Mouse (Mus musculus): ENCODE data around the gene Igsf8. TPM values are rescaled to one million over a fixed set of nuclear protein-coding genes. Genes with fewer than 3 reads are reported as not detected.

Gene Igsf8
- total RNA-seq, 2 experiments from 2014 or later, result 257 to 260 TPM

- TF ChIP-seq CTCF (IDR thresholded peaks at IDR 0.05), result no peak
- Histone ChIP-seq H3K27ac (peak overlapping the region; percentile 66), H3K4me3 (no peak overlapping the region)
- intact Hi-C loops (cut with DNase I), result no loop called here
- no peak for DNase-seq (ENCODE audit: extremely low spot score in 1 of 2, low spot score in 2 of 2)
These were observed 83.4 kb downstream of the Igsf8 start for GRCm38 (mm10) chr1:172344820-172345219.

- no peak overlapping the region for H3K4me3 ChIP-seq
- intact Hi-C loops (cut with DNase I), result no loop called here
- peak overlapping the region; percentile 73 for H3K27ac ChIP-seq
- peak; percentile 6 for TF ChIP-seq CTCF (IDR thresholded peaks at IDR 0.05)
- no peak for DNase-seq (ENCODE audit: extremely low spot score in 1 of 2, low spot score in 2 of 2)
These were observed 85.3 kb downstream of the Igsf8 start for GRCm38 (mm10) chr1:172346707-172347106.

GRCm38 (mm10) chr1:172347382-172347781 lies 85.9 kb downstream of the Igsf8 start:
- Histone ChIP-seq H3K4me3 (no peak overlapping the region), H3K27ac (peak overlapping the region; percentile 73)
- TF ChIP-seq CTCF (IDR thresholded peaks at IDR 0.05), result no peak
- DNase-seq (ENCODE audit: extremely low spot score in 1 of 2, low spot score in 2 of 2), result no peak
- intact Hi-C loops (cut with DNase I), result no loop called here

GRCm38 (mm10) chr1:172349504-172349903 lies 88.1 kb downstream of the Igsf8 start:
- no peak for TF ChIP-seq CTCF (IDR thresholded peaks at IDR 0.05)
- Histone ChIP-seq H3K27ac (peak overlapping the region; percentile 73), H3K4me3 (no peak overlapping the region)
- DNase-seq (ENCODE audit: extremely low spot score in 1 of 2, low spot score in 2 of 2), result no peak
- intact Hi-C loops (cut with DNase I), result no loop called here

- peak; percentile 47 to 77 for DNase-seq (ENCODE audit: extremely low spot score in 1 of 2, low spot score in 2 of 2)
- no peak overlapping the region for H3K4me3 ChIP-seq
- intact Hi-C loops (cut with DNase I), result no loop called here
- TF ChIP-seq CTCF (IDR thresholded peaks at IDR 0.05), result no peak
- H3K27ac ChIP-seq, result peak overlapping the region; percentile 82
These were observed 88.7 kb downstream of the Igsf8 start for GRCm38 (mm10) chr1:172349916-172350812.

GRCm38 (mm10) chr1:172352001-172352400 lies 90.6 kb downstream of the Igsf8 start:
- no peak for TF ChIP-seq CTCF (IDR thresholded peaks at IDR 0.05)
- intact Hi-C loops (cut with DNase I), result no loop called here
- Histone ChIP-seq H3K4me3 (no peak overlapping the region), H3K27ac (peak overlapping the region; percentile 82)
- DNase-seq (ENCODE audit: extremely low spot score in 1 of 2, low spot score in 2 of 2), result no peak

- intact Hi-C loops (cut with DNase I), result no loop called here
- TF ChIP-seq CTCF (IDR thresholded peaks at IDR 0.05), result no peak
- Histone ChIP-seq H3K27ac (peak overlapping the region; percentile 82), H3K4me3 (no peak overlapping the region)
- no peak for DNase-seq (ENCODE audit: extremely low spot score in 1 of 2, low spot score in 2 of 2)
These were observed 91.0 kb downstream of the Igsf8 start for GRCm38 (mm10) chr1:172352453-172352852.

- intact Hi-C loops (cut with DNase I), result loop anchor here (5.0 kb wide), 1 partner anchor 308 kb away; no protein-coding TSS in a partner anchor
- no peak for DNase-seq (ENCODE audit: extremely low spot score in 1 of 2, low spot score in 2 of 2)
- H3K4me3 ChIP-seq, result no peak overlapping the region
These were observed 93.9 kb downstream of the Igsf8 start for GRCm38 (mm10) chr1:172355336-172355735.

GRCm38 (mm10) chr1:172357550-172357949 lies 96.1 kb downstream of the Igsf8 start:
- H3K27ac ChIP-seq, result peak overlapping the region; percentile 20
- DNase-seq (ENCODE audit: extremely low spot score in 1 of 2, low spot score in 2 of 2), result peak; percentile 63 to 69
- intact Hi-C loops (cut with DNase I), result loop anchor here (5.0 kb wide), 1 partner anchor 310 kb away; no protein-coding TSS in a partner anchor

More at GRCm38 (mm10) chr1:172355336-172355735, 93.9 kb downstream of the Igsf8 start:
- peak overlapping the region; percentile 36; the same call in 1 of the 2 replicates for H3K27ac ChIP-seq
- no peak for TF ChIP-seq CTCF (IDR thresholded peaks at IDR 0.05)

GRCm38 (mm10) chr1:172358341-172358740 lies 96.9 kb downstream of the Igsf8 start:
- Histone ChIP-seq H3K4me3 (no peak overlapping the region), H3K27ac (peak overlapping the region; percentile 2)
- intact Hi-C loops (cut with DNase I), result loop anchor here (5.0 kb wide), 1 partner anchor 311 kb away; no protein-coding TSS in a partner anchor
- DNase-seq (ENCODE audit: extremely low spot score in 1 of 2, low spot score in 2 of 2), result no peak
- TF ChIP-seq CTCF (IDR thresholded peaks at IDR 0.05), result no peak

More at GRCm38 (mm10) chr1:172357550-172357949, 96.1 kb downstream of the Igsf8 start:
- H3K4me3 ChIP-seq, result no peak overlapping the region
- peak; percentile 97 for TF ChIP-seq CTCF (IDR thresholded peaks at IDR 0.05)

- intact Hi-C loops (cut with DNase I), result loop anchor here (5.0 kb wide), 1 partner anchor 37 kb away; the partner anchor contains the start of gene Kcnj9
- Histone ChIP-seq H3K4me3 (no peak overlapping the region), H3K27ac (no peak overlapping the region; the same call in 1 of the 2 replicates)
- TF ChIP-seq CTCF (IDR thresholded peaks at IDR 0.05), result peak; percentile 78
- DNase-seq (ENCODE audit: extremely low spot score in 1 of 2, low spot score in 2 of 2), result peak; percentile 51 to 66
These were observed 103.2 kb downstream of the Igsf8 start for GRCm38 (mm10) chr1:172364684-172365083.

GRCm38 (mm10) chr1:172368768-172369418 lies 107.5 kb downstream of the Igsf8 start:
- intact Hi-C loops (cut with DNase I), result no loop called here
- TF ChIP-seq CTCF (IDR thresholded peaks at IDR 0.05), result peak; percentile 60
- no peak overlapping the region for H3K27ac ChIP-seq
- no peak for DNase-seq (ENCODE audit: extremely low spot score in 1 of 2, low spot score in 2 of 2)
- H3K4me3 ChIP-seq, result no peak overlapping the region

Other genes starting within 250 kb of the Igsf8 start
- 10 to 100 TPM; 12.5 to 14.5 TPM for gene Vangl2, start 233.2 kb upstream of the Igsf8 start, total RNA-seq (2021)
- gene Nhlh1, start 204.1 kb upstream of the Igsf8 start, total RNA-seq (2021), result under 1 TPM; 0.18 to 0.49 TPM
- 100 to 1,000 TPM; 138 to 147 TPM for gene Copa, start 179.1 kb upstream of the Igsf8 start, total RNA-seq (2021)
- gene Ncstn, start 178.8 kb upstream of the Igsf8 start, total RNA-seq (2021), result 10 to 100 TPM; 61.5 to 65.4 TPM
- gene Pex19, start 134.9 kb upstream of the Igsf8 start, total RNA-seq (2021), result 10 to 100 TPM; 82.8 to 92.4 TPM
- gene Dcaf8, start 113.6 kb upstream of the Igsf8 start, total RNA-seq (2021), result 100 to 1,000 TPM; 115 to 121 TPM
- 100 to 1,000 TPM; 387 to 422 TPM for gene Pea15a, start 54.8 kb upstream of the Igsf8 start, total RNA-seq (2021)
- gene Casq1, start 41.8 kb upstream of the Igsf8 start, total RNA-seq (2021), result under 1 TPM in 1 of 2 experiments, not detected in 1; 0.48 TPM
- not detected for gene Atp1a4, start 3.2 kb upstream of the Igsf8 start, total RNA-seq (2021)
- 100 to 1,000 TPM; 628 to 676 TPM for gene Atp1a2, start 36.4 kb downstream of the Igsf8 start, total RNA-seq (2021)
- gene Kcnj9, start 67.7 kb downstream of the Igsf8 start, total RNA-seq (2021), result 100 to 1,000 TPM; 137 to 138 TPM
- gene Kcnj10, start 79.6 kb downstream of the Igsf8 start, total RNA-seq (2021), result 100 to 1,000 TPM in 1 of 2 experiments, 10 to 100 TPM in 1; 86.5 to 108 TPM
- 1 to 10 TPM; 9.3 to 9.8 TPM for gene Pigm, start 114.9 kb downstream of the Igsf8 start, total RNA-seq (2021)
- under 1 TPM; 0.70 to 0.79 TPM for gene Slamf9, start 213.7 kb downstream of the Igsf8 start, total RNA-seq (2021)
- 10 to 100 TPM; 12.5 to 12.8 TPM for gene Igsf9, start 220.1 kb downstream of the Igsf8 start, total RNA-seq (2021)
- gene Tagln2, start 238.4 kb downstream of the Igsf8 start, total RNA-seq (2021), result 10 to 100 TPM in 1 of 2 experiments, 1 to 10 TPM in 1; 9.3 to 12.4 TPM

All from left cerebral cortex, adult 2 months (tissue).